Mouse (Mus musculus) brain, embryonic 14.5 days (tissue): ENCODE data around the gene Sox8.

Experiments used
- CTCF ChIP-seq: fragments of 200-500 bp; IDR thresholded peaks from 2 replicates; pipeline ENCODE4 v1.5.1; 2012; ENCODE audit warnings: inconsistent platforms, mild to moderate bottlenecking, moderate library complexity, borderline replicate concordance; ENCODE audit not compliant: insufficient read depth, insufficient read length; ENCODE audit errors: extremely low read depth
- POLR2A ChIP-seq: fragments of 200-500 bp; IDR thresholded peaks from 2 replicates; pipeline ENCODE4 v1.6.1; 2012; ENCODE audit warnings: mild to moderate bottlenecking, inconsistent platforms, borderline replicate concordance; ENCODE audit not compliant: poor library complexity, insufficient read depth, insufficient read length, severe bottlenecking; ENCODE audit errors: extremely low read depth

- TF ChIP-seq CTCF = no peak
- TF ChIP-seq POLR2A = no peak
Observed at GRCm38 (mm10) chr17:25592336-25592735, 21.9 kb upstream of the Sox8 start.
